Mouse (Mus musculus): Measurements from ENCODE around the gene Ttk. TPM values are rescaled to one million over a fixed set of nuclear protein-coding genes. Genes with fewer than 3 reads are reported as not detected.

Ttk gene
- polyA plus RNA-seq (2015; fragmentation: Nextera tagmentation; extraction: Ambion mirVana) = 34.1 and 35.7 TPM in 2 replicates

DNA sequence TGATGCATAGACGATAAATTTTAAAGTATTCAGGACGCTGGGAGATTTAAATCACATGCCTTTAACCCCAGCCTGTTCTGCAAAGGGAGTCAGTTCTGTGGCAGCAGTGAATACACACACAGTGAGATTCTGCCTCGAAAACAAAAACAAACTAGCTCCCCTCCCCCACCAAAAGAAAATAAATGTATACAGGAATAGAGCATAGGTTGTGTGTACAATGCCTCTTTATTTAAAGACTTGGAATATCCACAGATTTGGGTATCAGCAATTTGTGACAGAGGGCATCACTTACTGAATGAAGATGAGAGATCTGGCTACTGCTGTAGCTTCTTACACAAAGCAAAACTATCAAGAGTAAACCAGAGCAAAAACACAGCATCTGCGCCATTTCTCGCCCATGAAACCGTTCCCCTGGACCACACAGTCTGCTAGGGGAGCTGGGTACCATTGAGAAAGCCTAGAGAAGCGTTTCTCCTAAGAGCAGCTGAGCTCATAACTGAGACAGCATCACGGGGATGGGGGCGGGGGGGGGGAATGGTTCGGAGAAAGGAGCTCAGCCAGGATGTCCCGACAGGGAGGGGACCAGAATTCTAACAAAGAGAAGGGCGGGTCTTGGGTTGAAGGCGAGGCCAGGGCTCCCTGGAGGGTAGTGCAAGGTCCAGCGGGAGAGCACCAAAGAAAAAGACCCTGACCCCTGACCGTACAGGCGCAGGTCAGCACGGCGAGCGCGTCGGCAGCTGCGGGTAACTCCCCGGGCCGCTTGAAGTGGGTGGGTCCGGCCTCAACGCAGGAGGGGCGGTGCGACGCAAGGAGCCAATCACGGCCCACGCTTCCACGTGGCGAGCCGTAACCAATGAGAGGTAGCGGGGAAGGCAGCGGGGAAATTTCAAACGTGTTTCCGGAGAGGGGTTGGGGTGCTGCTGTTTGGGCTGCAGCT is at the start of gene Ttk:
Ttk (plus strand) TSS at position 879 of the 937 bp plus-strand sequence.
- peak; percentile 100 for ATAC-seq (ENCODE audit: low FRiP score, low read depth)
- H3K36me3 ChIP-seq = no peaks in the 10 kb centered on the region
- no peaks in the 10 kb centered on the region for H3K9me3 ChIP-seq
- peak within 1 kb of the TSS; percentile 88 for H3K4me3 ChIP-seq
- peaks cover 9% of the 10 kb centered on the region for H3K4me1 ChIP-seq
- peak within 1 kb of the TSS; percentile 86 for H3K9ac ChIP-seq
- H3K27me3 ChIP-seq = no peaks in the 10 kb centered on the region
- peak within 1 kb of the TSS; percentile 74; the same call in 1 of the 2 replicates for H3K27ac ChIP-seq
- under 1% methylated on average over 38 of the region's 38 CpGs for WGBS
- peak within 1 kb of the TSS; percentile 86 for H3K4me2 ChIP-seq (replicated peaks)

DNA sequence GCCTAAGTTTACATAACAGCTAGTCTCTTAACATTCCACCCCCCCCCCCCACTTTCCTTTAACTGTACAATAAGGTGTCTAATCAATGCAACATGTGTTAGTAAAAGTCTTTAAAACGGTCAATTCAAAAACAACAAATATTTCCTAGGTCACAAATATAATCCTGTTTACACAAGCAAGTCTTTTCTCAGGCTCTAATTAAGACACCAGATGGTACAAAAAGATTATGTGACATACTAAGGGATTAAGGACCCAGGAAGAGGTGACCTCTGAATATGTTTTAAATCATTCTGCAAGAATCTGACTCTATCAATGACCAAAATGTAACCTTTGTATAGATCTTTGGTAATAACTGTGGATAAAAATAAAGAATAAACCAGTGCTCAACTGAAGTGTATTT is 49.0 kb upstream of the Ttk start:
- Histone ChIP-seq H3K4me1 (no peaks in the 10 kb centered on the region), H3K9me3 (no peaks in the 10 kb centered on the region), H3K9ac (no peak overlapping the region), H3K27ac (no peak overlapping the region), H3K4me2 (replicated peaks) (no peak overlapping the region), H3K27me3 (no peaks in the 10 kb centered on the region), H3K36me3 (peaks cover 30% of the 10 kb centered on the region), H3K4me3 (no peak overlapping the region)
- 27% methylated on average over 1 of the region's 1 CpGs for WGBS
- ATAC-seq (ENCODE audit: low FRiP score, low read depth) = no peak

DNA sequence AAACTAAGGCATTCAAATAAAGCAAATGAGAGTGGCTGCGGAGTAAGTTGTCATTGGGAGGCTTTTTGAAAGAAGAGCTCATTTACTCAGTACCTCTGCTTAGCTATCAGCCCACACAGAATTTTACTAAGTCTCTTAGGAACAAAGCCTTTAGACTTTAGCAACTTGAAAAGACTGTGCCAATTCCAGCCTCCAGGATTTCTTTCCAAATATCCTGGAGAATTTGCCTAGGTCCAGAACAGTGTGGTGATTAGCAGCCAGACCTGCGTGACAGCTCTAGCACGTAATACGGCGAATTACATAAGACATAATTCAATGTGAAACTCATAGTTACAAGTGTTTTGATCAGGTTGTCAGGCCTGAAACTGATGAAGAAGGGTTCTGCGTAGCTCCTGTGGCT is 45.2 kb upstream of the Ttk start:
- Histone ChIP-seq H3K27me3 (no peaks in the 10 kb centered on the region), H3K4me3 (no peak overlapping the region), H3K36me3 (peaks cover 12% of the 10 kb centered on the region), H3K4me1 (no peaks in the 10 kb centered on the region), H3K9me3 (no peaks in the 10 kb centered on the region), H3K4me2 (replicated peaks) (no peak overlapping the region), H3K9ac (no peak overlapping the region), H3K27ac (no peak overlapping the region)
- 93% methylated on average over 6 of the region's 6 CpGs for WGBS
- ATAC-seq (ENCODE audit: low FRiP score, low read depth) = no peak

DNA sequence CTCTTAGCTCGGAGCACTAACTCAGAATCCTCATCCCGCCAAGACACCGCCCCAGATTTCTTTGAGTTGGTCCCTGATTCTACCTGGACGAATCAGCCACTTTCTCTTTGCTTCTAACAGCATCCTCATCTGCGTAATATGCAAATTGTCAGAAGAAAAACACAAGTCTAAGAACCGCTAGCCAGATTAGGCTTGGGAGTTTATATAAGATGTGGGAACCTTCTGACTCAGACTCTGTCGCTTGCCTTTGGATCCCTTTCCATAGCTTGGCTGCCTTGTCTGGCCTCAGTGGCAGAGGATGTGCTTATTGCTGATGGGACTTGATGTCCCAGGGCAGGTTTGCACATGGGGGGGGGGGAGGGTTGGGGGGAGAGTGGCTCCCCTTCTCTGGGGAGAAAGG is 37.6 kb upstream of the Ttk start:
- Histone ChIP-seq H3K9me3 (no peaks in the 10 kb centered on the region), H3K4me3 (no peak overlapping the region), H3K4me2 (replicated peaks) (no peak overlapping the region), H3K9ac (no peak overlapping the region), H3K27me3 (no peaks in the 10 kb centered on the region), H3K4me1 (no peaks in the 10 kb centered on the region), H3K27ac (no peak overlapping the region), H3K36me3 (peaks cover 4% of the 10 kb centered on the region; the same call in 1 of the 2 replicates)
- ATAC-seq (ENCODE audit: low FRiP score, low read depth) = no peak
- WGBS = 89% methylated on average over 7 of the region's 7 CpGs

DNA sequence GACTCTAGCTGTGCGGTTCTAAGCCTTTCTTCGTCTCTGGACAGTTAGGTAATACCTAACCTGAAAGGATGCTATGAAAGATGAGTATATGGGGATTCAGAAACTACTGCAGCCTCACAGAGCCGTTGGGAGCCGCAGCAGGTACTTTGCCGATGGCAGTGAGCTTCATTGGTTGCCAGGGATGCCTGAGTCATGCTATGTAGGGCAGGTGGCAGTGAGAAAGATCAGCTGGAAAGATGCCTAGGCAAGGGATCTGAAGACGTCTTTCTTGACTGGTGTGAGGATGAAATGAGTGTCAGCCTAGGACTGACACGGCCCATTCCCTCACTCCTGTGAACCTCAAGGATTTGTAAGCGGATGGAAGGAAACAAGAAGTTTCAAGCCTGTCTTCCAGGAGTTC is 36.6 kb upstream of the Ttk start:
- Histone ChIP-seq H3K9ac (no peak overlapping the region), H3K4me1 (no peaks in the 10 kb centered on the region), H3K9me3 (no peaks in the 10 kb centered on the region), H3K4me2 (replicated peaks) (no peak overlapping the region), H3K27ac (no peak overlapping the region), H3K36me3 (peaks cover 4% of the 10 kb centered on the region; the same call in 1 of the 2 replicates), H3K4me3 (no peak overlapping the region), H3K27me3 (no peaks in the 10 kb centered on the region)
- ATAC-seq (ENCODE audit: low FRiP score, low read depth) = no peak
- WGBS = 87% methylated on average over 8 of the region's 8 CpGs

DNA sequence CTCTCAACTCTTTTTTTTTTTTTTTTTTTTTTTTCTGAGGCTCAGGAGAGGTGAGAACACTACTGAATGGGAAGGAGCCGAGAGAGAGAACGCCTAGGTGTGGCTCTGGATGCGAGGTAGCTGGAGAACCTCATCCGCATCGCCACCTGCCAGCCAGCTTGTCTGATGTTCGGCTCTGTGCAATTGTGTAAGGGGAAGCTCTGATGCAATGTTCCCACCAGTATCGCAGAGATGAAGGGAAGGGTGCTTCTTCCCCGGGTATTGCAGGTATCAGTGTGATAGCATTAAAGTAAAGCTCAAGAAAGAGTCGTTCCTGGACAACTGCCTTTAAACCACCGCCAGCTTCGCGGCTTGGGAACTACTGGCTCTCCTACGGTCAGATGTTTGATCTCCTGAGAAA is 30.1 kb upstream of the Ttk start:
- 63% methylated on average over 13 of the region's 13 CpGs for WGBS
- Histone ChIP-seq H3K4me3 (peak overlapping the region; percentile 73), H3K27ac (no peak overlapping the region), H3K36me3 (peaks cover 4% of the 10 kb centered on the region; the same call in 1 of the 2 replicates), H3K27me3 (peaks cover 24% of the 10 kb centered on the region), H3K9me3 (no peaks in the 10 kb centered on the region), H3K4me1 (peaks cover 15% of the 10 kb centered on the region), H3K4me2 (replicated peaks) (peak overlapping the region; percentile 97), H3K9ac (peak overlapping the region; percentile 9; the same call in 1 of the 2 replicates)
- ATAC-seq (ENCODE audit: low FRiP score, low read depth) = no peak

DNA sequence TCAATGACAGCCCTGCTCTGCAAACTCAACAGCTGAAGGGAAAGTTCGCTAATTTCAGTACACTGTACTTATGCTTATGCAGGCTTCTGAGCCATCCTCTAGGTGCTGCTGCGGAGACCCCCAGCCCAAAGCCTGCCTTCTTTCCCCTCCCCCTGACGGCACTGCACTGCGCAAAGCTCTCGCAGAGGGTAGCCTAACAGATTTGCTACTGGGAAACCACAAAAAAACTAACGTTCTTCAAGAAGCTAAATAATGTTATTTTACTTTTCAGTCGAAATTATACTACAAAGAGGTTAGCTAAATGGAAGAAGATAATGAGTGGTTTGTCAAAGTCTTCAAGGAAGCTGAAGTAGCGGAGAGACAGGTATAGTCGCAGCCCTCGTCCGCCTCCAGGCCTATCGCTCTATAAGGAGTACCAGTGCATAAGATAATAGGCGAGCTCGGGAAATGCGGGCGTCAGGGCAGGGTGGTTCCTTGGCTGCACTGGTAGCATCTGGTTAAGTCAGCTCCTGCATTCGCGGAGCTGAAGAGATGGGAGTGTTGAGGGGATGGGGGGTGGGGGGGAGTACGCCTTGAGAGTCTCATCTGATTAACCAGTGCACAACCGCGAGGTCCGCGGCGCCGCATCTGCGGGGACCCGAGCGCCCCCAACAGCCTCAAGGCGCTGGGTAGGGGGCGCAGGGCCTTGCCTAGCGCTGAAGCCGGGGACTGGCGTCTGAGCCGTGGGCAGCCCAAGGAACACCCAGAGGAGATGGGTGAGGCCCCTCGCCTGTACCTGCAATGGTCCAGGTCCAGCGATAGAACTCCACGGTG is 29.1 kb upstream of the Ttk start:
- under 1% methylated on average over 37 of the region's 37 CpGs for WGBS
- H3K4me1 ChIP-seq = peaks cover 15% of the 10 kb centered on the region
- H3K27ac ChIP-seq = peak overlapping the region; percentile 53
- H3K4me2 ChIP-seq (replicated peaks) = peak overlapping the region; percentile 97
- no peaks in the 10 kb centered on the region for H3K36me3 ChIP-seq
- peak; percentile 87 for ATAC-seq (ENCODE audit: low FRiP score, low read depth)
- peaks cover 24% of the 10 kb centered on the region for H3K27me3 ChIP-seq
- H3K9ac ChIP-seq = peak overlapping the region; percentile 85
- peak overlapping the region; percentile 73 for H3K4me3 ChIP-seq
- no peaks in the 10 kb centered on the region for H3K9me3 ChIP-seq

DNA sequence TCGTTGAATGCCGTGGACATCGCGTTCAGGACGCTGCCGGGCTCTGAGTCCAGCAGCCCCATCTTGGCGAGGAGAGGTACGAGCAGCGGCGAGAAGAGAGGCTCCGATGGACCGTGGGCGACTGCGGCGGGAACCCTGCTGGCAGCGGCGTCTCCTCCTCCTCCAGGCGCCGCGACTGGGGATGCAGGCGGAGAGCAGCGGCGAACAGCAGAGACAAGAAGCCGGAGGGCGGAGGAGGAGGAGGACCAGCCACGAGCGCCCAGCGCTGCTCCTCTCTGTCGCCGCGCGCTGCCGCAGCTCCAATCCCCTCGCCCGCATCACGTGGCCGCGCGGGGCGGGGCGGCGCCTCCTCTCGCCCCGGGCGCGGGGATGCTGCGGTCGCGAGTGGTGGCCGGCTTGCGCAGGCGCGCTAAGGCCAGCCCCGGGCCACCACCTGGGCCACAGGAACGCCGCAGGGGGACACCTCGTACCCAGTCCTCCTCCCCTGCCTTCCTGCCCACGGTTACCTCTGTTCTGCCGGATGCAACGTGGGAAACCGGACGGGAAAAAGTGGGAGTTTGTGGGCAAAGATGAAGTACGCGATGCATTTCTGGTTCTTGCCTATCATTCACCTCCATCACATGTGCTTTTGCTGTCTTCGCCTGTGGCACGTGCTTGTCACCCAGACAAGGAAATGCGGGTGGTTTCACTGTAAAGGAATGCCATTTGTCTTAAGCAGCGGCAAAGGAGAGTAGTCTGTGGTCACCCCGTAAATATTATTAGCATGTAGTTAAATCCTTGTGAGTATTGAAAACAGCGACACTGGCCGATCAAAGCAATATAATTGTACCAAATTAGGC is 28.3 kb upstream of the Ttk start, which contains the start of gene Elovl4:
Elovl4 (minus strand) TSS at position 301 of the 839 bp plus-strand sequence.
- H3K4me1 ChIP-seq = peaks cover 15% of the 10 kb centered on the region
- peaks cover 24% of the 10 kb centered on the region for H3K27me3 ChIP-seq
- no peaks in the 10 kb centered on the region for H3K36me3 ChIP-seq
- ATAC-seq (ENCODE audit: low FRiP score, low read depth) = peak; percentile 90
- H3K4me3 ChIP-seq = peak within 1 kb of the TSS; percentile 73
- no peaks in the 10 kb centered on the region for H3K9me3 ChIP-seq
- peak within 1 kb of the TSS; percentile 53 for H3K27ac ChIP-seq
- WGBS = 1% methylated on average over 56 of the region's 71 CpGs
- peak within 1 kb of the TSS; percentile 85 for H3K9ac ChIP-seq
- peak within 1 kb of the TSS; percentile 97 for H3K4me2 ChIP-seq (replicated peaks)

DNA sequence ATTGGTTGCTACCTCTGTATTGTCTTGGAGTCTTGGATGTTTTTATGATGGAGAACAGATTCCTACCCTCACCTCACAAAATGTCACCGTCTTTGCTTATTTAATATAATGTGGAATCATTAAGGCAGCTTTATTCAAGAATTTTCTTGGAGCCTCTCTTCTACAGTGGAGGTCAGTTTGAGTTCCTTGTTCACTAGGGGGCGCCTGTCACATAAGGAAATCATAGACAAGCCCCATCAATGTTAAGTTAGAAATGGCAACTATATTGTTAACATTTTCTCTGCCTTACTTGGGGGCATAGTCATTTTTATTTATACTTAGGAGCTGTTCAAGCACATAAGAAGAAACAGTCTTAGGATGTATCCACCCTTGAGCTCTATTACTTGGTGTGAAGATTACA is 26.9 kb upstream of the Ttk start:
- Histone ChIP-seq H3K27me3 (peaks cover 24% of the 10 kb centered on the region), H3K36me3 (no peaks in the 10 kb centered on the region), H3K4me1 (peaks cover 15% of the 10 kb centered on the region), H3K9ac (no peak overlapping the region), H3K27ac (no peak overlapping the region), H3K4me3 (no peak overlapping the region), H3K9me3 (no peaks in the 10 kb centered on the region), H3K4me2 (replicated peaks) (no peak overlapping the region)
- 2% methylated on average over 2 of the region's 2 CpGs for WGBS
- no peak for ATAC-seq (ENCODE audit: low FRiP score, low read depth)

DNA sequence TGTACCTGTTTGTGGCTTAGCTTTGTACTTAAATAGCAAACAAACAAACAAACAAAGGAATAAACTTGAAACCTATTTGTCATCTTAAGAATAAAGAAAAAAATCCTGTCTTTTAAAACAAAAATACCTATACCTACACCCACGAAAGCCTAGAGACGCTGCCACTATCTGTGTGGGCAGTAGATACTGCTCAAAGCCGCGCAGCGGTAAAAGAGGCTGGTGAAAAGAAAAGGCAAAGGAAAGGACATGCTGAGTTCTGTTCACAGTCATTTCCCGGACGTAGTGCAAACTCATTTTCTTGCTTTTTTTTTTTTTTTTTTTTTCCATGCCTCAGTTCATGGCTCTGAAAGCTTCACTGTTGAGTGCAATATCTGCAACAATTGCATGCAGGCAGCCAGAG is 15.3 kb upstream of the Ttk start:
- no peaks in the 10 kb centered on the region for H3K27me3 ChIP-seq
- no peak overlapping the region for H3K4me3 ChIP-seq
- no peak overlapping the region for H3K27ac ChIP-seq
- H3K9me3 ChIP-seq = no peaks in the 10 kb centered on the region
- WGBS = 82% methylated on average over 7 of the region's 7 CpGs
- no peak for ATAC-seq (ENCODE audit: low FRiP score, low read depth)
- no peaks in the 10 kb centered on the region for H3K4me1 ChIP-seq
- H3K9ac ChIP-seq = no peak overlapping the region
- H3K36me3 ChIP-seq = no peaks in the 10 kb centered on the region
- no peak overlapping the region for H3K4me2 ChIP-seq (replicated peaks)

DNA sequence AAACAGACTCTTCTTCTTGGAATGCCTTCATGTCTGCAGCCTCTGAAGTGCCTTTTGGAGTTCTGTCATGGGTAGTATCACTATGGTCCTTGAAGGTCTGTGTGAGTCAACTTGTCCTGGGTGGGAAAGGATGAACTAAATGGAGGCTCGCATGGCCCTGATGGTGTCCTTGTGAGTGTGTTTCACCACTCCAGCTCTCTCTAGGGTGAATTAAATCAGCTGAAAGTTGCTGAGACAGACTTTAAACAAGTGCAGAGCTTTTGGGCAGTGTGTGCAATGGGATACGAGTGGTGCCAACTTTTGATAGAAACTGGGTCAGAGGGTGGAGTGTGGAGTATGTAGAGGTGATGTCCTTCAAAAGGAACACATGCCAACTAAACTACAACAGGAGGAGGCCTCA is 13.5 kb upstream of the Ttk start:
- H3K27me3 ChIP-seq = no peaks in the 10 kb centered on the region
- H3K27ac ChIP-seq = no peak overlapping the region
- no peaks in the 10 kb centered on the region for H3K9me3 ChIP-seq
- no peak for ATAC-seq (ENCODE audit: low FRiP score, low read depth)
- 91% methylated on average over 2 of the region's 2 CpGs for WGBS
- H3K36me3 ChIP-seq = no peaks in the 10 kb centered on the region
- no peaks in the 10 kb centered on the region for H3K4me1 ChIP-seq
- H3K9ac ChIP-seq = no peak overlapping the region
- no peak overlapping the region for H3K4me2 ChIP-seq (replicated peaks)
- H3K4me3 ChIP-seq = no peak overlapping the region
